1 mouse cellular context compared by ENCODE assay signal in the genomic region with DNA sequence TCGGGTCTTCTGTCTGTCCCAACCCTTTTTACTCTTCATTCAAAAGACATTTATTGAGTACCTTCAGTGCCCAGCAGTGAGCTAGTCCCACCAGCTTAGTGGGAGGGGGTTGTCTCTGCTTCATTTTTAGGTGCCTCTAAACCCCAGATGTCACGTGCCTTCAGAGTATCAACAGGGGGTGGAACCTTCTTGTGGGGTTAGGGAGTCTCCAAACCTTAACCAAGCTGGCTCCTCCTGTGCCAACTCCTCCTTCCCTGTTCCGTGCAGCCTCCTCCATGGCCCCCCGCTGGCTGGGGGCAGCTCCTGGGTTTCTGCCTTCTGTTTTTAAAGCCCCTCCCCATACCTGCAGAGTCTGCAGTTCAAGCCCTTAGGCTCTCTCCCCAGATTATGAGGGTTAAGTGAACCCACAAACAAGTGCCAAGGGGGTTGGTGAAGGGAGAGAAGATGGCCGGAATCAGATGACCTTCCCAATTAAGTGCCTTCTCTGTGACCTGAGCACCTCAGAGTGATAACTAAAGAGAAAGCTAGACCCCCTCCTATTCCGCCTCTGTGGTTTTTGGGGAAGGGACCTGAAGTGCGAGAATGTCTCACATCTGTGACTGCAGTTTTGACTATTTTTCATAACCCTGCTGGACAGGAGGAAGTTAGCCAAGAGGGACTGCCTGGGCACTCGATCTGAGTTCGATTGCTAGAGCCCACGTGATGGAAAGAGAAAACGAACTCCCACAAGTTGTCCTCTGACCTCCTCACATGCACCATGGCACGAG.
TF ChIP-seq lines count a peak whose summit lies in the region.

No protein-coding gene starts in this region.

TF ChIP-seq in myocyte, 11 proteins besides CTCF, POLR2A, EP300 and RAD21:
- peak; percentile 75 for TF ChIP-seq USF1 (IDR thresholded peaks at IDR 0.05; ENCODE audit: low read depth)
